In the genomic region with DNA sequence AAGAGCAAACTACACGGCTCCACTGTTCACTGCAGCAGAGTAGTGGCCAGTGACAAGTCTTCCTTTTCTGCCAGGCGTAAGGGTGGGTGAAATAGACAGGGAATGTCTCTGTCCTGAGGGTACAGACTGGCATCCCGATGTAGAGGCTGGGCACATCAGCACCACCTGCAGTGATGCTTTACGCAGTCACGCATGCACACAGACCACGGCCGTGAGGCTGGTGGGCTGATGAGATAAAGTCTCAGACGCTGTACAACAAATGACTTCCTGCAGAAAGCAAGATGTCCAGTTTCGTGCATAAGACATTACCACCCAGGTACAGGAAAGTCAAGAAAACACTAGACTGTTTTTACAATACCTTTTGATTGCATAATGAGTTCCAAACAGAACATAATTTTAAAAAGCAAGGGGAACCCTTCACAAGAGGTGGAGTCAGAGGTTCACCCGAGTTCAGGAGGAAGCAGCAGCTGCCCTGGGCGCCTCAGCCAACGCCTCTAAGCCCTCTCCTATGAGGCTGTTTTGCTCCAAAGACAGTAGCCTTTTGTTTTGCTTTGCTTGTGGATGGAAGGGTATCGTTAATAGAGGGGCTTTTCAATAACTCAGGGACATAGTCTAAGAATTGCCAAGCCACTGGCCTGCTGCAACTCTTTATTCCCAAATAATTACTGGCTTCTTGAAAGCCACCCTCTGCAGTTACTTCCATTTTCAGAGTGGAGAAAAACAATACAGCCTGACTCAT, we compare ENCODE assay signal across 9 mouse cellular contexts. TPM values are rescaled to one million over a fixed set of nuclear protein-coding genes. Genes with fewer than 3 reads are reported as not detected.
A peak's percentile ranks its signal among the peaks of the same experiment; 100 is the strongest.
DNase-seq lines count a peak whose midpoint lies in the region; ATAC-seq and TF ChIP-seq lines count a peak whose summit lies in the region.
"Had no signal": no experiment of that assay in that cellular context is flagged by ENCODE, and none has a peak within 500 bp of the region (broad histone marks: within the 10 kb centered on the region; RNA-seq: fewer than 3 reads in every experiment).

No protein-coding gene starts in this region.

- H3K9ac ChIP-seq in midbrain, embryonic 14.5 days (replicated peaks; ENCODE audit: low read length), result no peak overlapping the region; the same call in 1 of the 2 replicates
- H3K9ac ChIP-seq in midbrain, embryonic 16.5 days (ENCODE audit: low read depth, low read length), result no peak overlapping the region; the same call in 1 of the 2 replicates
- H3K9ac ChIP-seq in limb, embryonic 11.5 days (ENCODE audit: low read length), result peak overlapping the region; percentile 7; the same call in 1 of the 2 replicates
- H3K9ac ChIP-seq: heart, embryonic 15.5 days had no signal

- no peaks in the 10 kb centered on the region for H3K27me3 ChIP-seq in midbrain, embryonic 14.5 days (ENCODE audit: control insufficient read depth, insufficient read depth, low read length)
- H3K27me3 ChIP-seq in midbrain, embryonic 16.5 days (ENCODE audit: control insufficient read depth, insufficient read depth, low read depth, low read length), result no peaks in the 10 kb centered on the region
- H3K27me3 ChIP-seq in limb, embryonic 11.5 days (ENCODE audit: control insufficient read depth, insufficient read depth, low read length), result no peaks in the 10 kb centered on the region
- no peaks in the 10 kb centered on the region for H3K27me3 ChIP-seq in small intestine, adult 2 months (ENCODE audit: control insufficient read depth, insufficient read depth, low read length)
- H3K27me3 ChIP-seq: heart, embryonic 15.5 days had no signal

- intact Hi-C loops in gastrocnemius, adult 2 months (cut with DNase I), result no loop called here

- H3K36me3 ChIP-seq in midbrain, embryonic 14.5 days (ENCODE audit: control insufficient read depth, insufficient read depth, low read length), result no peaks in the 10 kb centered on the region
- no peaks in the 10 kb centered on the region for H3K36me3 ChIP-seq in midbrain, embryonic 16.5 days (ENCODE audit: control insufficient read depth, insufficient read depth, low read length)
- no peaks in the 10 kb centered on the region for H3K36me3 ChIP-seq in limb, embryonic 11.5 days (ENCODE audit: control insufficient read depth, insufficient read depth, low read length)
- H3K36me3 ChIP-seq in small intestine, adult 2 months (ENCODE audit: control insufficient read depth, insufficient read depth, low read length), result peaks cover 15% of the 10 kb centered on the region
- H3K36me3 ChIP-seq: heart, embryonic 15.5 days had no signal

- TF ChIP-seq POLR2A in small intestine, adult 2 months (IDR thresholded peaks at IDR 0.05; ENCODE audit: low read depth, low read length), result no peak

- WGBS in midbrain, embryonic 14.5 days, result 67% methylated on average over 13 of the region's 13 CpGs
- 66% methylated on average over 13 of the region's 13 CpGs for WGBS in midbrain, embryonic 16.5 days
- 62% methylated on average over 13 of the region's 13 CpGs for WGBS in limb, embryonic 11.5 days
- 21% methylated on average over 13 of the region's 13 CpGs for WGBS in small intestine, adult 2 months

- ATAC-seq in midbrain, embryonic 14.5 days (ENCODE audit: low FRiP score, low TSS enrichment), result no peak
- ATAC-seq in midbrain, embryonic 16.5 days, result no peak
- no peak for ATAC-seq in limb, embryonic 11.5 days (ENCODE audit: insufficient number of reproducible peaks, low FRiP score, low TSS enrichment, low read depth)

- no peak for TF ChIP-seq CTCF in gastrocnemius, adult 2 months (IDR thresholded peaks at IDR 0.05)
- TF ChIP-seq CTCF in small intestine, adult 2 months (IDR thresholded peaks at IDR 0.05; ENCODE audit: extremely low read depth, insufficient read length, insufficient replicate concordance, low read depth, low read length), result no peak

- no peak overlapping the region for H3K4me2 ChIP-seq in midbrain, embryonic 14.5 days (ENCODE audit: low read length)
- no peak overlapping the region for H3K4me2 ChIP-seq in midbrain, embryonic 16.5 days (ENCODE audit: low read length)
- no peak overlapping the region for H3K4me2 ChIP-seq in limb, embryonic 11.5 days (ENCODE audit: low read depth, severe bottlenecking)
- H3K4me2 ChIP-seq: heart, embryonic 15.5 days had no signal

- peak overlapping the region; percentile 75 for H3K27ac ChIP-seq in gastrocnemius, adult 2 months
- H3K27ac ChIP-seq in midbrain, embryonic 14.5 days (replicated peaks; ENCODE audit: low read depth, low read length), result 0 out of 2 replicates have a peak overlapping the region, but pooled peaks have one; percentile 8
- no peak overlapping the region for H3K27ac ChIP-seq in midbrain, embryonic 16.5 days (ENCODE audit: low read length)
- H3K27ac ChIP-seq in limb, embryonic 11.5 days (replicated peaks; ENCODE audit: low read depth, low read length), result peak overlapping the region; percentile 39
- H3K27ac ChIP-seq in small intestine, adult 2 months (ENCODE audit: insufficient read depth, low read depth, low read length), result peak overlapping the region; percentile 99
- H3K27ac ChIP-seq: heart, embryonic 15.5 days had no signal

- peak; percentile 39 for DNase-seq in gastrocnemius, adult 2 months
- no peak for DNase-seq in gastrocnemius, postnatal 25 days
- no peak for DNase-seq in midbrain, embryonic 14.5 days
- DNase-seq in limb, embryonic 11.5 days (ENCODE audit: low spot score), result no peak
- no peak for DNase-seq in gastrocnemius, adult 18-20 months (ENCODE audit: low spot score)
- no peak for DNase-seq in urinary bladder, adult 18-20 months (ENCODE audit: low spot score in 2 of 2)

- H3K4me1 ChIP-seq in midbrain, embryonic 14.5 days (ENCODE audit: control insufficient read depth, insufficient read depth, low read length), result no peaks in the 10 kb centered on the region
- no peaks in the 10 kb centered on the region for H3K4me1 ChIP-seq in midbrain, embryonic 16.5 days (ENCODE audit: control insufficient read depth, insufficient read depth, low read length)
- peaks cover 7% of the 10 kb centered on the region; the same call in 1 of the 2 replicates for H3K4me1 ChIP-seq in limb, embryonic 11.5 days (ENCODE audit: control insufficient read depth, insufficient read depth, low read length)
- H3K4me1 ChIP-seq in small intestine, adult 2 months (ENCODE audit: control insufficient read depth, insufficient read depth, insufficient read length, low read length), result peaks cover 18% of the 10 kb centered on the region
- H3K4me1 ChIP-seq: heart, embryonic 15.5 days had no signal

- no peak overlapping the region for H3K4me3 ChIP-seq in gastrocnemius, adult 2 months
- H3K4me3 ChIP-seq in midbrain, embryonic 14.5 days (replicated peaks; ENCODE audit: low read depth, low read length), result no peak overlapping the region
- H3K4me3 ChIP-seq in midbrain, embryonic 16.5 days (ENCODE audit: low read depth, low read length), result no peak overlapping the region
- H3K4me3 ChIP-seq in limb, embryonic 11.5 days (ENCODE audit: low read depth, low read length), result no peak overlapping the region
- H3K4me3 ChIP-seq in small intestine, adult 2 months (ENCODE audit: low read depth, low read length), result no peak overlapping the region
- H3K4me3 ChIP-seq: heart, embryonic 15.5 days had no signal

- no peaks in the 10 kb centered on the region for H3K9me3 ChIP-seq in midbrain, embryonic 14.5 days (ENCODE audit: control insufficient read depth, low read length)
- no peaks in the 10 kb centered on the region for H3K9me3 ChIP-seq in midbrain, embryonic 16.5 days (replicated peaks; ENCODE audit: control insufficient read depth, low read length, poor library complexity, severe bottlenecking)
- no peaks in the 10 kb centered on the region for H3K9me3 ChIP-seq in limb, embryonic 11.5 days (ENCODE audit: control insufficient read depth, low read length)
- H3K9me3 ChIP-seq: heart, embryonic 15.5 days had no signal

RNA-seq across cellular contexts. Expression of gene Fam234a, which starts 8.8 kb away (rescaled TPM):
- 10 to 100 TPM; 65.6 to 86.0 TPM for total RNA-seq in gastrocnemius, adult 2 months (2021)
- total RNA-seq in gastrocnemius, postnatal 25 days (2021), result 10 to 100 TPM; 61.0 to 71.0 TPM
- 22.1 and 29.1 TPM in 2 replicates for polyA plus RNA-seq in midbrain, embryonic 14.5 days (2014; fragmentation: Nextera tagmentation; extraction: Ambion mirVana)
- polyA plus RNA-seq in midbrain, embryonic 16.5 days (2015; fragmentation: Nextera tagmentation; extraction: Ambion mirVana), result 30.3 and 32.6 TPM in 2 replicates
- 25.7 and 26.0 TPM in 2 replicates for polyA plus RNA-seq in limb, embryonic 11.5 days (2014; fragmentation: Nextera tagmentation; extraction: Ambion mirVana)
- polyA plus RNA-seq in small intestine, adult 2 months (2012; rRNA removed), result 154 and 290 TPM in 2 replicates
- total RNA-seq in gastrocnemius, adult 18-20 months (2021), result 10 to 100 TPM; 76.7 to 85.3 TPM

RNA-seq across cellular contexts. Expression of gene Luc7l, which starts 17.4 kb away (rescaled TPM):
- 10 to 100 TPM; 12.6 to 14.5 TPM for total RNA-seq in gastrocnemius, adult 2 months (2021)
- total RNA-seq in gastrocnemius, postnatal 25 days (2021), result 10 to 100 TPM; 11.1 to 11.3 TPM
- 85.7 and 119 TPM in 2 replicates for polyA plus RNA-seq in midbrain, embryonic 14.5 days (2014; fragmentation: Nextera tagmentation; extraction: Ambion mirVana)
- 114 and 124 TPM in 2 replicates for polyA plus RNA-seq in midbrain, embryonic 16.5 days (2015; fragmentation: Nextera tagmentation; extraction: Ambion mirVana)
- polyA plus RNA-seq in limb, embryonic 11.5 days (2014; fragmentation: Nextera tagmentation; extraction: Ambion mirVana), result 146 and 153 TPM in 2 replicates
- 6.4 and 6.9 TPM in 2 replicates for polyA plus RNA-seq in small intestine, adult 2 months (2012; rRNA removed)
- 10 to 100 TPM in 1 of 2 experiments, 1 to 10 TPM in 1; 9.6 to 11.6 TPM for total RNA-seq in gastrocnemius, adult 18-20 months (2021)

RNA-seq across cellular contexts. Expression of gene Arhgdig, which starts 27.7 kb away (rescaled TPM):
- total RNA-seq in gastrocnemius, adult 2 months (2021), result under 1 TPM; 0.53 to 0.64 TPM
- total RNA-seq in gastrocnemius, postnatal 25 days (2021), result 1 to 10 TPM; 1.2 to 2.2 TPM
- polyA plus RNA-seq in midbrain, embryonic 14.5 days (2014; fragmentation: Nextera tagmentation; extraction: Ambion mirVana), result 72.7 and 124 TPM in 2 replicates
- 131 and 182 TPM in 2 replicates for polyA plus RNA-seq in midbrain, embryonic 16.5 days (2015; fragmentation: Nextera tagmentation; extraction: Ambion mirVana)
- polyA plus RNA-seq in limb, embryonic 11.5 days (2014; fragmentation: Nextera tagmentation; extraction: Ambion mirVana), result 3.5 and 4.7 TPM in 2 replicates
- 3.2 and 44.6 TPM in 2 replicates for polyA plus RNA-seq in small intestine, adult 2 months (2012; rRNA removed)
- total RNA-seq in gastrocnemius, adult 18-20 months (2021), result 1 to 10 TPM; 1.2 to 1.4 TPM

RNA-seq across cellular contexts. Expression of gene Rgs11, which starts 32.5 kb away (rescaled TPM):
- total RNA-seq in gastrocnemius, adult 2 months (2021), result under 1 TPM; 0.33 to 0.54 TPM
- 1 to 10 TPM in 1 of 2 experiments, under 1 TPM in 1; 0.54 to 1.2 TPM for total RNA-seq in gastrocnemius, postnatal 25 days (2021)
- 2.6 and 5.2 TPM in 2 replicates for polyA plus RNA-seq in midbrain, embryonic 14.5 days (2014; fragmentation: Nextera tagmentation; extraction: Ambion mirVana)
- polyA plus RNA-seq in midbrain, embryonic 16.5 days (2015; fragmentation: Nextera tagmentation; extraction: Ambion mirVana), result 10.2 and 13.6 TPM in 2 replicates
- 1.1 and 1.8 TPM in 2 replicates for polyA plus RNA-seq in limb, embryonic 11.5 days (2014; fragmentation: Nextera tagmentation; extraction: Ambion mirVana)
- polyA plus RNA-seq in small intestine, adult 2 months (2012; rRNA removed), result 3.8 and 29.7 TPM in 2 replicates
- total RNA-seq in gastrocnemius, adult 18-20 months (2021), result under 1 TPM; 0.48 to 0.66 TPM

RNA-seq across cellular contexts. Expression of gene Pdia2, which starts 36.4 kb away (rescaled TPM):
- total RNA-seq in gastrocnemius, adult 2 months (2021), result not detected
- not detected for total RNA-seq in gastrocnemius, postnatal 25 days (2021)
- polyA plus RNA-seq in midbrain, embryonic 14.5 days (2014; fragmentation: Nextera tagmentation; extraction: Ambion mirVana), result not detected in 2 replicates
- 0.48 TPM in 1 of 2 replicates, not detected in the other for polyA plus RNA-seq in midbrain, embryonic 16.5 days (2015; fragmentation: Nextera tagmentation; extraction: Ambion mirVana)
- 0.27 and 1.1 TPM in 2 replicates for polyA plus RNA-seq in limb, embryonic 11.5 days (2014; fragmentation: Nextera tagmentation; extraction: Ambion mirVana)
- polyA plus RNA-seq in small intestine, adult 2 months (2012; rRNA removed), result 1.6 and 247 TPM in 2 replicates
- total RNA-seq in gastrocnemius, adult 18-20 months (2021), result not detected

Comparison
In these comparisons a context has a peak if more than half of its experiments do, and no peak if none do; other contexts are left out.
1. RNA of gene Luc7l, which starts 17.4 kb away (polyA plus RNA-seq): 146 to 153 TPM in limb, embryonic 11.5 days, 85.7 to 119 TPM in midbrain, embryonic 14.5 days and 114 to 124 TPM in midbrain, embryonic 16.5 days; 6.4 to 6.9 TPM in small intestine, adult 2 months; every median in the first group is over 10 times any median in the second.